Mouse (Mus musculus) ES-Bruce4 (cell line): Measurements from ENCODE around the gene Gbx1. TPM values are rescaled to one million over a fixed set of nuclear protein-coding genes. Genes with fewer than 3 reads are reported as not detected.
"Not testable (repeated sequence)": the region's sequence is repeated elsewhere in the genome, so short reads cannot be mapped to it uniquely, and the experiment has no call there.

Experiments used
- H3K27ac ChIP-seq: 2 replicates; pipeline ENCODE4 v1.5.1; 2012; ENCODE audit warnings: low read length, inconsistent platforms; ENCODE audit not compliant: insufficient read depth
- H3K27me3 ChIP-seq: 2 replicates; pipeline ENCODE4 v1.6.1; 2012; ENCODE audit warnings: mild to moderate bottlenecking, low read length, inconsistent platforms; ENCODE audit not compliant: control insufficient read depth, poor library complexity, insufficient read depth, severe bottlenecking
- H3K36me3 ChIP-seq: 2 replicates; pipeline ENCODE4 v1.6.1; 2012; ENCODE audit warnings: inconsistent platforms, mild to moderate bottlenecking, low read length, moderate library complexity; ENCODE audit not compliant: control insufficient read depth, poor library complexity, insufficient read depth, severe bottlenecking
- H3K4me1 ChIP-seq: one replicate; pipeline ENCODE4 v1.8.1; 2011; ENCODE audit warnings: low read length; ENCODE audit not compliant: control insufficient read depth, insufficient read depth
- H3K4me3 ChIP-seq: 2 replicates; pipeline ENCODE4 v1.5.1; 2011; ENCODE audit warnings: low read depth, mild to moderate bottlenecking, low read length
- H3K9ac ChIP-seq: 2 replicates; pipeline ENCODE4 v1.6.1; 2012; ENCODE audit warnings: low read depth, mild to moderate bottlenecking, inconsistent platforms; ENCODE audit not compliant: poor library complexity, severe bottlenecking
- H3K9me3 ChIP-seq: replicated peaks from 2 replicates; pipeline ENCODE4 v1.6.1; 2012; ENCODE audit warnings: mild to moderate bottlenecking, low read length, inconsistent platforms; ENCODE audit not compliant: control insufficient read depth, poor library complexity, insufficient read depth, severe bottlenecking
- CTCF ChIP-seq: IDR thresholded peaks from one replicate; pipeline ENCODE4 v1.8.1; 2011; ENCODE audit warnings: low read depth, low read length
- EP300 ChIP-seq: IDR thresholded peaks from 2 replicates; pipeline ENCODE4 v1.6.1; 2011; ENCODE audit warnings: low read depth, low read length; ENCODE audit not compliant: insufficient read depth
- POLR2A ChIP-seq: IDR thresholded peaks from one replicate; pipeline ENCODE4 v1.8.1; 2011; ENCODE audit warnings: low read length; ENCODE audit not compliant: insufficient read depth
- polyA plus RNA-seq: library from polyadenylated mRNA; stranded (reverse); fragments of >200 nt; gene quantifications from 2 replicates; pipeline ENCODE4 v1.2.4, GENCODE M21; 2011; ENCODE audit warnings: low read depth; ENCODE audit not compliant: missing spikeins, insufficient read depth, insufficient read length

The Gbx1 gene
- 0.20 TPM in 1 of 2 replicates, not detected in the other for polyA plus RNA-seq

DNA sequence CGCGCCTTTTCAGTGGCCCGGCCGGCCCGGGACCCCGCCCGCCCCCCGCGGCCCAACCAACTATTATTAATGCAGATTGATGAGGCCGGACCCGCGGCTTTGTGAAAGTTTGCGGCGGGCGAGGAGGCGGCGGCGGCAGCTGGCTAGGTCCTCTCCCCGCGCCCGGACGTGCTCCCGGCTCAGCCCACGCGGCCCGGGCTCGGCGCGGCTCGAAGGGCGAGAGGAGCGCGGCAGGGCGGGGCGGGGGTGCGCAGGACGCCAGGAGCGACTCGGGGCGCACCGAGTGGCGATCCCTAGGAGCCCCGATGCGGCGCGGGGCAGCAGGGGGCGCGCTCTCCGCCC lies at the start of gene Gbx1:
Gene Gbx1, minus strand, starts transcription at position 314 of the 342 bp plus-strand sequence.
- TF ChIP-seq CTCF: peak; percentile 21
- no peak for TF ChIP-seq POLR2A
- no peak for TF ChIP-seq EP300
- Histone ChIP-seq H3K27ac (no peak within 1 kb of the TSS), H3K9me3 (no peaks in the 10 kb centered on the region), H3K4me1 (peaks cover 1% of the 10 kb centered on the region), H3K4me3 (peak within 1 kb of the TSS; percentile 58), H3K27me3 (peaks cover 18% of the 10 kb centered on the region), H3K9ac (peak within 1 kb of the TSS; percentile 91), H3K36me3 (no peaks in the 10 kb centered on the region)

DNA sequence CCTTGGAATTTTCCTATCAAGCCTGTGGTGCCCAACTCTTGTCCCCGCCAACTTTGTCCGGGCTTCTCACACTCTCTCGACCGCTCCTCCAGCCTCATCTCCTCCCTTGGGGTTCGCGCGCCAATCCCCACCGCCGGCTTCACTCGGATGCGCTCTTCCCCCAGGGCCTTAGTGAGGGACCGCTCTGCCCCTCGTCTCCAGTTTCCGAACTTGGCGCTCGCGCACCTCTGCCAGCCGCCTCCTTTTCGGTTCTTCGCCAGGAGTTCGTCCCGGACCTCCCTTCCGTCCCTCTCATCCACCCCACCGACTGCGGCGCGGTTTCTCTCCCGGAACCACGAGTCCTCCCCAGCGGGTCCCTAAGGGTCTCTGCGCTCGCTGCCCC lies 49.8 kb upstream of the Gbx1 start:
- Histone ChIP-seq H3K4me1 (no peaks in the 10 kb centered on the region), H3K9me3 (no peaks in the 10 kb centered on the region), H3K36me3 (peaks cover 38% of the 10 kb centered on the region), H3K9ac (peak overlapping the region; percentile 92), H3K27ac (no peak overlapping the region), H3K4me3 (peak overlapping the region; percentile 85), H3K27me3 (no peaks in the 10 kb centered on the region)
- TF ChIP-seq EP300: no peak
- TF ChIP-seq CTCF: no peak
- TF ChIP-seq POLR2A: no peak

DNA sequence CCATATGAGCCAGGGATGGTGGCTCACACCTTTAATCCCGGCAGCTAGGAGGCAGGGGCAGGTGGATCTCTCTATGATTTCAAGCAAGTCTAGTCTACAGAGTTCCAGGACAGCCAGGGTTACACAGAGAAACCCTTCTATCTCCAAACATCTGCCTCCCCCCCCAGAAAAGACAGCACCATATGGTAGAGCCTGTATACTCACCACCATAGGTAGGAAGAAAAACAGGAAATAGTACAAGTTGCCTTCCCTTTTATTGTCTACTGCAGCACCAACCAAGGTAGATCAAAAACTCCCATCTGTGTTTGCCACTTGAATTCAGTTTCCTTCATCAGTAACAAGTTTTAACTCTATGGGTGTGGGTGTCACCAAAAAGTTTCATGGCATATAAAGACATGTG lies 48.9 kb upstream of the Gbx1 start:
- TF ChIP-seq EP300: no peak
- TF ChIP-seq POLR2A: no peak
- TF ChIP-seq CTCF: no peak
- no peaks in the 10 kb centered on the region for H3K4me1 ChIP-seq
- no peaks in the 10 kb centered on the region for H3K27me3 ChIP-seq
- peak overlapping the region; percentile 92; the same call in 1 of the 2 replicates for H3K9ac ChIP-seq
- H3K9me3 ChIP-seq: no peaks in the 10 kb centered on the region
- no peak overlapping the region for H3K27ac ChIP-seq
- H3K36me3 ChIP-seq: peaks cover 46% of the 10 kb centered on the region
- H3K4me3 ChIP-seq: no peak overlapping the region

DNA sequence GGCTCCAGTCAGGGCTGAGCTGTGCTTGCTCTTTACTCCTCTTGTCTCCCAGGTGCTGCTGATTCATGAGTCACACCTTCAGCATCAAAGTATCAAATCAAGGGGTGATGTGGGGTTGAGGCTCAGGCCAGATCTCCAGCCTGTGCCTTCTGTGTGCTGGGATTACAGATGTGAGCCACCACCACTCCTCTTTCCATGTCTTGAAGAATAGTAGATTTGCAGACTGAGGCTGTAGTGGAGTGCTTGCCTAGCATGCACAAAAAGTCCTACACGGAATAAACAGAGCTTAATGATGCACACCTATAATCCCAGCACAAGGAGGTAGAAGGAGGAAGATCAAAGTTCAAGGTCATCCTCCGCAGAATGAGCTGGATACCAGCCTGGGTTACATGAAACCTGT lies 29.7 kb upstream of the Gbx1 start, which contains the start of gene 4931409K22Rik:
Gene 4931409K22Rik, minus strand, starts transcription at position 101 of the 400 bp plus-strand sequence.
- Histone ChIP-seq H3K9me3 (no peaks in the 10 kb centered on the region), H3K9ac (no peak within 1 kb of the TSS), H3K4me3 (no peak within 1 kb of the TSS), H3K36me3 (no peaks in the 10 kb centered on the region), H3K27ac (no peak within 1 kb of the TSS), H3K4me1 (no peaks in the 10 kb centered on the region), H3K27me3 (no peaks in the 10 kb centered on the region)
- TF ChIP-seq POLR2A: no peak
- no peak for TF ChIP-seq EP300
- TF ChIP-seq CTCF: no peak

DNA sequence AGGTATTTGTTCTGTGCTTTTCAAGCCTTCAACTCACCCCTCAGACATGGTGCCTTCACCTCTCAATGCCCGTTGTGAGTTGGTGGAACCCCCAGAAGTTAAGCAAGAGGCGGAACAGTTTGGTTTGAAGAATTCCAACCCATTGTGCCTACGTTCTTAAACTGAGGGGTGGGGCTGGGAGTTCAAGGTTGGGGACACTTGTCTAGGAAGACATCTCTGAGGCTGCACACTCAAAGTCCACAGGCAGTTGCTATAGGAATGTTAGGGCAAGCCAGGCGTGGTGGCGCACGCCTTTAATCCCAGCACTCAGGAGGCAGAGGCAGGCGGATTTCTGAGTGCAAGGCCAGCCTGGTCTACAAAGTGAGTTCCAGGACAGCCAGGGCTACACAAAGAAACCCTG lies 28.3 kb upstream of the Gbx1 start:
- H3K27ac ChIP-seq, H3K27me3 ChIP-seq, H3K4me3 ChIP-seq, H3K36me3 ChIP-seq, H3K4me1 ChIP-seq, H3K9ac ChIP-seq, H3K9me3 ChIP-seq: not testable (repeated sequence)

DNA sequence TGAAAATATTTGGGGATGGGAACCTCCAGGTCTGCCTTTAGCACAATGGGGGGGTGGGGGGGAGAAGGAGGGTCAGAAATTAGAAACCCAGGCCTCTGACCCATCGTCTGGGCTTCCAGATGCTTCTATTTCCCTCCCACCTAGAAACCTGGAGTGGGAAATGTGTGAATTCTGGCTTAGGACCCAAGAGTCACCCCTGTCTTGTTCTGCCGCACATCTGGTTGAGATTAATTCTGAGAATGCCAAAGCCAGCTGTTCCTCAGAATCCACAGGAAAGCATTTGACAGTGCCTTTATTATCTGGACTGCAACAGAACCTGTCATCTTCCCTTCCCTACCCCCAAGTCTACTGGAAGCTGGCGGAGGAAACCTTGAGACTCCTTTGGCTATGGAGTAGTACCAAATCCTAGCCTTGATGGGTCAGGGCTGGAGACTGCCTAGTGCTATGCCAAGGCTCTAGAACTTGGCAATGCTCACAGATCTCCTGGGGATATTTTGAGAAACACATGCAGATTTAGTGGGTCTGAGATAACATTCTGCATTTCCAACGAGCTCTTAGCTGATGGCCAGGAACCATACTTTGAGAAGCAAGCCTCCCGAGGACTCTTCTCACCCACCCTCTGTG lies 26.7 kb upstream of the Gbx1 start:
- Histone ChIP-seq H3K9ac (no peak overlapping the region), H3K27ac (no peak overlapping the region), H3K4me3 (no peak overlapping the region), H3K9me3 (no peaks in the 10 kb centered on the region), H3K36me3 (no peaks in the 10 kb centered on the region), H3K27me3 (no peaks in the 10 kb centered on the region), H3K4me1 (peaks cover 4% of the 10 kb centered on the region)
- TF ChIP-seq CTCF (no peak), EP300 (no peak), POLR2A (no peak)
